Mouse (Mus musculus): ENCODE results near the gene Sytl3.

- no peak for TF ChIP-seq CTCF (IDR thresholded peaks at IDR 0.05; ENCODE audit: control insufficient read depth, insufficient read depth, insufficient read length)
- no peak for TF ChIP-seq CEBPB (IDR thresholded peaks at IDR 0.05; ENCODE audit: low read depth)
- TF ChIP-seq MAX (IDR thresholded peaks at IDR 0.05), result no peak
- no peak for TF ChIP-seq MYOG (IDR thresholded peaks at IDR 0.05; ENCODE audit: control insufficient read depth, extremely low read depth, insufficient read length)
- no peak for TF ChIP-seq FOSL1 (IDR thresholded peaks at IDR 0.05; ENCODE audit: insufficient read depth, low read length, poor library complexity, severe bottlenecking)
- TF ChIP-seq MYOD1 (IDR thresholded peaks at IDR 0.05; ENCODE audit: control insufficient read depth, insufficient read length, low read depth), result no peak
These were observed 90.0 kb downstream of the Sytl3 start for GRCm38 (mm10) chr17:6748779-6749464.
